Mouse (Mus musculus): ENCODE results near the gene Hoxc9.

The Hoxc9 gene

DNA sequence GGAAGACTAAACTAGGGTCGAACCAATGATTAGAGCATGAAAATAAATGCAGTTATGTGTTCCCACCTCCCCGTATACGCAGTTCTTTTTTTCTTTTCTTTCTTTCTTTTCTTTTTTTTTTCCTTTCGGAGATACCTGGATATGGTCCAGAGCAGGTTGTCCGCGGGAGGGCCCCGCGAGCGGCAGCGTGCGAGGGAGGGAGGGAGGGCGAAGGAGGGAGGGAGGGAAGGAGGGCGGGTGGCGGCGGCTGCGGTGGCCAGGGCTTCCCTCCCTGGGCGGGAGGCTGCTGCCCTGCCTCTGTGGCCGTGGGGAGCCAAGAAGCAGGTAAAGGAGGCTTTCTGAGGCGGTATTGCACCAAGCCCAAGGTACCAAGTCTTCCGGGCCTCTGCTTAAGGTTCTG, at the start of gene Hoxc9:
Hoxc9 (plus strand) TSS at position 269 of the 400 bp plus-strand sequence.
- DNase-seq (ENCODE audit: low read depth, low spot score) = peak; percentile 54

DNA sequence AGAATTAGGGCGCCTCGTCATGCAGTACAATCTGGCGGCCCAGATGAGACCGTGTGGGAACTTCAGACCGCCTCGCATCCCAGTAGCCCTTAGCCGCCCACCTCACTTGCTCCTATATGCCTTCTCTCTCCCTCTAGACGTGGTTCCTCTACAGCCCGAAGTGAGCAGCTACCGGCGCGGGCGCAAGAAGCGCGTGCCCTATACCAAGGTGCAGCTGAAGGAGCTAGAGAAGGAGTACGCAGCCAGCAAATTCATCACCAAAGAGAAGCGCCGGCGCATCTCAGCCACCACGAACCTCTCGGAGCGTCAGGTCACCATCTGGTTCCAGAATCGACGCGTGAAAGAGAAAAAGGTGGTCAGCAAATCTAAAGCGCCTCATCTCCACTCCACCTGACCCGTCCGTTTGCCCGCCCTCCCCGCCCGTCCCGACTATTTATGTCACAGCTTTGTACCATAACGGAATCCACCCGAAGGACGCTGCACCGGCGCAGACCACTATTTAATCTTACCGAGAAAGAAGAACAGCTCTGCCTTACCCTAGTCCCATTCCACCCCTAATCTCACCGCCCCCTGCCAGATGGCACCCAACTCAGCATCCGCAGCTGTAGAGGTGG, 49.1 kb upstream of the Hoxc9 start:
- DNase-seq (ENCODE audit: low read depth, low spot score) = peak; percentile 33

DNA sequence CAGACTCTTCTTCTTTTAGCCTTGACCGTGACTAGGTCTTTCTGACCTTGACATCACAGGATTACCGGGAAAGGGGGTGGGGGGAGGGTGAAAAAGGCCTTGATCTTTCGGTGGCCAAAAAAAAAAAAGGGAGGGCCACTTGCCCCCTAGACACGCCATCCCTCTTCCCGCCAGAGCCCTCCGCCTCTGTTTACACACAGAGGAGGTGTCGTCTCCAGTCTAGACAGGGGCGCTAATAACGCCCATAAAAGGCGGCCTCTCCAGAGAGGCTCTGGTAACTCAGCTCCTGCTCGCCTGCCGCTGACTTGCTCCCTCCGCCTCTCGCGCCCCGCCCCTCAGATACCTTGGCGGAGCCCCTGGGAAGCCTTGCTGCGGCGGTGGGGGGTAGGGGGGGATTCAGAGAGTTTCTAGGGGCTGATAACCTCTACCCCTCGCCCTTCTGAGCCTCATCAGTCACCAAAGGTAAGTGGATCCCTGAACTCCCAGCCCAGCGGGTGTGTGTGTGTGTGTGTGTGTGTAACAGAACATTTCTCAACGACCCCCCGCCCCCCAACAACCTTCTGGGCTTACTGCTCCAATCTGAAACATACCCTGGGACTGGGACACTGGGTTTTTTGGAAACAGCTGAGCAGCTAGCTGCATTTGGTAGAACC, 44.4 kb upstream of the Hoxc9 start:
- DNase-seq (ENCODE audit: low read depth, low spot score) = peak; percentile 98

DNA sequence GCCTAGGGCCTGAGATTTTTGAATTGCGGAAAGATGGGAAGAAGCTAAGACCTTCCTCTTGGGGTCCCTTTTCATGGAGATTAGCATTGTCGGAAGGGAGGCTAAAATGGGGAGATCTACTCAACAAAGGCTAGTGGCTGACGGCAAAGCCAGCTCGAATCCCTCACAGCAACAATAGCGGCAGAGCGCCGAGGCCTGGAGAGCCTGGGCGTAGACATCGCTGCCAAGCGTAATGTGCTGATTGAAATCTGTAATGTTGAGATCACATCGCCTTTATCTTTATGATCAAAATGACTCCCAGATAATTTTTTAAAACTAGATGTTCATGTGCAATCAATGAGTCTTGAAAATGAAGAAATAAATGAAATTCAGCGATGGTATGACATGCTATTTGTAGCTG, 41.8 kb upstream of the Hoxc9 start:
- peak; percentile 44 for DNase-seq (ENCODE audit: low read depth, low spot score)

DNA sequence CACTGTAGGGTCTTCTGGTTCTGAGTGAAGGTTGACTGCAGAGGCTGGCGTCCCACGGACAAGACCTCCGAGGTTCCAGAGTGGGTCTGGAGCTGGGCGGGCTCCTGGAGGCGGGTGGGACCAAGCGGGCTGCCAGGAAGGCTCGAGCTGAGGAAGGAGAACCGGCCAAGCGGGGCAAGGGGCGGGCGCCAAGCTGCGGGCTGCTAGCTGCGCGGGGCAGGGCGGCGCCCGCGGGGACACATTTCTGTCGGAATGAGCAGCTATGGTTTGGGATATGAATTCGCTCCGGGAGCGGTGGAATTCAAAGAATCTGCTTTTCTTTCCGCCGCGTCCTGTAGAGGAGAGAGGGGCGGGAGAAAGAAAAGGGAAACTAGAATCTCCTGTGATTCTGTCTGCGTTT, 41.3 kb upstream of the Hoxc9 start:
- peak; percentile 82 for DNase-seq (ENCODE audit: low read depth, low spot score)

DNA sequence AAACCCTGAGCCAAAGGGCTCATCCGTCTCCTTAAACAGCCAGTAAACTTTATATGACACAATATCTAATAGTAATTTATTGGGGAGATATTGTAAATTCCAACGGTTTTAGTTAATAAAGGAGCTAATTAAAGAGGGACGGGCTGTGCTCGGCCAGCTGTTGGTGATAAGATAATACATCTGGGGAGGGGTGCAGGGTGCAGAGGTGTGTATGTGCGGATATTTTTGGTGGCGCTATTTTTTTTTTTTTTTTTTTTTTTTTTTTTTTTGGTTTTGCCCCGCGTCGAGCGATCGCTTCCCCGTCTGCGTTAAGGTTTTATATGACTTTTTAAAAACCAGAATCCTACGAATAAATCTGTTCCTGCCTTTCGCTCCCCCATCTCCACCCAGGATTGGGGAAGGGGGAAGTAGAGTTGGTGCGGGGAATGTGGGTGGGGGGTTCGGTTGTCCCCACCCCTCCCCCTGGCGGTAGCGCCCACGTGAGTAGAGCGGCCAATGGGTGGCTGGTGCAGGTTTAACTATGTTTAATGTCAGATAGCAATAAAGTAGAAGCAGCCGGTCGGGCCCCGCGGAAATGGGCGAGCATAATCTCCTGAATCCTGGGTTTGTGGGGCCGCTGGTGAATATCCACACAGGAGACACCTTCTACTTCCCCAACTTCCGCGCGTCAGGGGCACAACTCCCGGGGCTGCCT, 39.8 kb upstream of the Hoxc9 start, which contains the start of gene Hoxc12:
Hoxc12 (plus strand) TSS at position 479 of the 694 bp plus-strand sequence.
- DNase-seq (ENCODE audit: low read depth, low spot score) = peak; percentile 69

DNA sequence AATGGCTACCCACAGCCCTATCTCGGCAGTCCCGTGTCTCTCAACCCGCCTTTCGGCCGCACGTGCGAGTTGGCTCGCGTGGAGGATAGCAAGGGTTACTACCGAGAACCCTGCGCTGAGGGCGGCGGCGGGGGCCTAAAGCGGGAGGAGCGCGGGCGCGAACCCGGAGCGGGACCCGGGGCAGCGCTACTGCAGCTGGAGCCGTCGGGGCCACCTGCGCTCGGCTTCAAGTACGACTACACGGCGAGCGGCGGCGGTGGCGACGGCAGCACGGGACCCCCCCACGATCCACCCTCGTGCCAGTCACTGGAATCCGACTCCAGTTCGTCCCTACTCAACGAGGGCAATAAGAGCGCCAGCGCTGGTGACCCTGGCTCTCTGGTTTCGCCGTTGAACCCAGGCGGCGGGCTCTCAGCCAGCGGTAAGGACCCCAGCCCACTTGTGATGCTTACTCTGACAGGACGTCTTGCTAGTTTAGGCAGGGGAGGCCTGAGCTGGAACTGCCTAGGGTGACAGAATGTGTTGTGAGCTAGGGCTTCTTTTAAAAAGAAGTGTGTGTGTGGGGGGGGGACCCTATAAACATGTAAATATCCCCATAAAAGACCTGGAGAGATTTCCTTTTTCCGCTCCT, 39.1 kb upstream of the Hoxc9 start:
- DNase-seq (ENCODE audit: low read depth, low spot score) = peak; percentile 51

DNA sequence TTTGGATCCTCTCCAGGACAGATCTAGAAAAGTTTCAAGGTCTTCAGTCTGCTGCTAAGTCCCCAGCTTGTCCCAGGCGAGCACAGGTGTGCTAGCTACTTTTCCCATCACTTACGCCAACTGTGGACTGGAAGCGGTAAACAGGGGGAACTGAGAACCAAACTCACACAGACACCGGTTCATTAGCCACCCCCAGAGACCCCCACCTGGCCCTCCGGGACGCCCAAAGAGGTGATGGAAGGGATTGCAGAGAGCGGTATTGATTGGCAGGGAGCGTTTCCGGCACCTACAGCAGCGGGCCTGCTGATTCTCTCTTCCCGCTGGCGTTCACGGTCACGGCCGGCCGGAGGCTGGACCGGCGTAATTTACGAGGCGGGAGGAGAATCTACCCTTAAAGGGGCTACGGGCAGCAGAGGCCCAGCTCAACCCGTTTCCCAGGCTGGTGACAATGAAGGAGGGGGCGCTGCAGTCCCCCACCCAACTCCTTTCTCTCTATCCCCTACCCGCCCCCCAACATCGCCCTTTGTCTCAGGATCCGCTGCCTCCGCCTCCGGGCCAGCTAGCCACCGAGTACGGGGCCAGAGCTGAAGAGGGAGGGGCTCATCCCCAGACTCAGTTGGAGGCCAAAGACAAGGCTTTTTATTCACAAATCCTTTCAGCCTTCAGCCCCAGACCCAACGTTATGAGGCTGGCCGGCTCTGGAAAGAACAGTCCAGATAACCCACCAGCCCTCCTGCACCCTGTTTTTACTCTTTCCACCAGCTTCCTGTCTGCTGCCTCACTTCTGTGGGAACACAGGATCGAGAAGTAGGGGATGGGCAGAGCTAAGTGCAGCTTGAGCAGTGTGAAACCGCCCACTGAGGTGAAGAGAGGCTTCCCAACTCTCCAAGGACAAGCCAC, 36.7 kb upstream of the Hoxc9 start:
- peak; percentile 59 for DNase-seq (ENCODE audit: low read depth, low spot score)

DNA sequence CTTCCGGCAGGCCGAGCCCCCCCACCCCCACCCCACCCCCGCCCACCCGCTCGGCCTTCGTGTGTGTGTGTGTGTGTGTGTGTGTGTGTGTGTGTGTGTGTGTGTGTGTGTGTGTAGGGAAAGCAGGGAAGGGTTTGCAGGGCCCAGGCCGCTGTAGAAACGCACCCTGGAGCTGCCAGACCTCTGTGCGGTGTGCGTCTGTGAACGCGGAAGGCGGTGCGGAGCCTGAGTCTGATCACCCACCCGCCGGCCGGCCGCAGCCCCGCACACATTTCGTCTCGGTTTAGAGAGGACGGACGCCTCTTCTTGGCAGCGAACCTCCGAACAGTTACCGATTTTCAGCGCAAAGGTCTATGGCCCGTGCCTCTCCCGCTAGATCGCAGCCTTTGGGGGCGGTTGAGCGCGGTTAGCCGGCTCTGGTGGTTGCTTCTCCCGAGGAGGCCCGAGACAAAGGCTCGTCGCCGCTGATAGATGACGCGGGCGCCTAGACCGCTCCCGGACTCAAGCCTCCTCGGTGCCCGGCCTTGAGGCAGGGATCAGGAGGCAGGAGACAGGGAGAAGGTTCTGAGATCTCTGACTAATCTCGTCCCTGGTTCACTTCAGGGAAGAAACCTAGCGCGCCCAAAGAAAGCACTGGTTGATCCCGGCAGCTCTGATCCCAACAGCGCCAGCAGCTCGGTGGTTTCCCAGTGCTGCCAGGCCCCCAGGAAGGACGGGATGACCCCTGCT, 33.3 kb upstream of the Hoxc9 start:
- DNase-seq (ENCODE audit: low read depth, low spot score) = peak; percentile 75

DNA sequence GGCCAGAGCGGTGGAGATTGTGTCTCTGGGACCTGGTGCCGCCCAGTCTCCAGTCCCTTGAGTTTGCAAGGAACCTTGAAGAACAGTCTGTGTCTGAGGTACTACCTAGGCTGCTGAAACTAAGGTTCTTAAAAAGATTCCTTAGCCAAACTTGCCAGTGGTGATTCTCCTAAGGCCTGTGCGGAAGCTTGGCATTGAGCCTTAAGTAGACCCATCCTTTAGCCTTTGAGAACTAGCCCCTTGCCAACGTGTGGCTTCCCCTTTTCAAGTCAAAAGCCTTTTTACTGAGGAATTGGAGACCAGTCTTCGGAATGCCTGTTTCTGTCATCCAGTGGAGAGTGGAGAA, 32.8 kb upstream of the Hoxc9 start:
- DNase-seq (ENCODE audit: low read depth, low spot score) = no peak

DNA sequence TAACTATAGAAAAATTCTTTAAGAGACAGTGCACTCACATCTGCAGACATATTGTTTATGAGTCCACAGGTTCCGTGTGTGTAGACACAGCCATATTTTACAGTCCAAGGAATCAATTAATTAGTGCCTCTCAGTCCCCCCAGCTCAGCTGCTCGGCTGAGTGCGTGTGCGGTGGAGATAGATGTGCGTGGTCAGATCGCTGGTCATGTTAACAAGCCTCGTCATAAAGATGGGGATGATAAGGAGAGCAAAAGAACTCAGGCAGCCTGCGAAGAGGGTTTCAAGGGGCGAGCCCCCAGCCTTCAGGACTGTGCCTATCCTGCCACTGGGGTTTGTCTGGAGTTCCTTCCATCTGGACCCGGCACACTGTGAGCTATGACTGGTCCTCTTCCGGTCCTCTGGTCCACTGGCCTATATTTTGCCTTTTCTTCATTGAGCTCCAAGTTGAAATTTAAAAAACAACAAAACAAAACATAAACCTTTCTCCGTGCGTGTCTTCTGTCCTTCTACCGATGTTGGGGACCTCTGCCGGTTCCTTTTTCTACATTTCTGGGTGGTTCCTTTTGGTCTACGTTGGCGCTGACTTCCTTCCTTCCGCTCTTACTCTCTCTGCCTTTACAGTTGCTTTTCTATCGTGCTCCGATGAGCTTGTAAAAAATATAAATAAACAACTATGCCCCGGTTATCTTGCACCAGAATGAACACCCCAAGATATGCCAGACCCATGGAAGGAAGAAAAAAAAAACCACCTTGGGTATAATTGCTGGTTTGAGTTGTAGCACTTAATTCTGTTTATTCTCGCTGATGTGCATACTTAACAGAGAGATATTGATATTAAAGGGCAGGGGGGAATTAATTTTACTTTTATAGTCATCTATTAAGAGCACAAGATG, 30.8 kb upstream of the Hoxc9 start:
- DNase-seq (ENCODE audit: low read depth, low spot score) = no peak

DNA sequence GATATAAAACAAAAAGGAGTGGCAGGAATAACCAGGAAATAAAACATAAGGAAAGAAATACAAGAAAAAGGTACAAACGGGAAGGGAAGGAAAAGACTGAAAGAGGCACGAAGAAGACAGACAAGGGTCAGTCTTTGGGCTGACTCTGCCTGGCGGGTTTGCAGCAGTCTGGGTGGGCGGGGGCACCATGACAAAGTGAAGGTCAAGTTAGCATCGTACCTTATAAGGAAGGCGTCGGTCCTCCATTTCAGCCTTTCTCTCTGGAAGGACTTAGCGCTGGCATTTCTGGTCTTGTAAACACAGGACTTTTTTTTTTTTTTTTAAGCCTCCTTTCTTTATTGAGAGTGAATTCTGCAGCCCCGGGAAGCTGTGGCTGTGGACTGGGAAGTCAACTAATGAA, 29.0 kb upstream of the Hoxc9 start:
- DNase-seq (ENCODE audit: low read depth, low spot score) = peak; percentile 46

DNA sequence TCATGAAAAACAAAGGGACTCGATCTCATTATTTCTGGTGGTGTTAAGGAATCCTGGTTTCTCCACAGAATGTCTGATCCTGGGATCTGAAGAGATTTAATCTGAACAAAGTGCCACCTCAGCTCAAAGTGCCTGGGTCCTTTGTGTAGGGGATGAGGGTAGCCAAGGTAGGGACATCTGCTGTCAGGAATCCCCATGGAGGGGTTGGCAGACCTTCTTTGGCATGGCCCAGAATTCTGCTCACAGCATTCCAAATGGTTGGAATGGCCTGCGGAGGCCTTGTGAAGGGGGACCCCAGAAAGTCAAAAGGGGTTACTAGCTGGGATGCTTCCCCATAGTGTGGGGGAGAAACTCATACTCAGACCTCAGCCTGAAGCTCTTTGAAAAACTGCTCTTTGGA, 27.4 kb upstream of the Hoxc9 start:
- DNase-seq (ENCODE audit: low read depth, low spot score) = no peak

DNA sequence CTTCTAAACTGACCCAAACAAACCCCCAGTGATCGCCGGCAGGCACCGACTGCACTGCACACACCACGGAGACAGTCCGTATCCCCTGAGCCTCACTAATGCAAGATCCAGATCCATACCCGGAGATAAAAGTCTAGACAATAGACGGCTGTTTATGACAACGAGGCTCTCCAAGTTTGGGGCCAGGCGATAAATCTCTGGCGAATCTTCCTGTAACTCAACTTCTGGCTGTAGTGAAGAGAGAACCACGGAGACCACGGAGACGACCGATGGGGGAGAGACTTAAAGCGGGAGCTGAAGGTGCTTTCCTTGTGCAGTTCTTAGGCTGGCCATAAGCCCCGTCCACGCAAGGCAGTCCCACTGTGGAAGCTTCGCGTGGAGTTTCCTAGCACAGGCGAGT, 26.5 kb upstream of the Hoxc9 start:
- DNase-seq (ENCODE audit: low read depth, low spot score) = no peak

DNA sequence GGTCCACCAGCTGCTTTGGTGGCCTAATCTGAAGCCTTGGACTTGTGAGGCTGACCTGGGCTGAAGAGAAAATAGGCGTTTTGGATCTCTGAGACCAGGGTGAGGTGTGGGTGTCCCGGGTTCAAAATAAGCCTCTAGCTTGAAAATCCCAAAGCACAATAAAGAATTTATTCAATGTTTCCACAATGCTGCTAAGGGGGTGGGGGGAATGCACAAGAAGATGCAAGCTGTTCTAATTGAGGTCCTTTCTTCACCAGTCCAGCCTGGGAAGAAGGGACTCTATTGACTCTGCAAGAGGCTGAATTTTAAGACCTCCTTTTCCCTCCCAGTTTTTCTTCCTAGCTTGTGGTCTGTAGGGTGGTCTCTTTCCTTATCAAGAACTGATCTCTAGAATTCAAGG, 25.4 kb upstream of the Hoxc9 start:
- DNase-seq (ENCODE audit: low read depth, low spot score) = no peak

DNA sequence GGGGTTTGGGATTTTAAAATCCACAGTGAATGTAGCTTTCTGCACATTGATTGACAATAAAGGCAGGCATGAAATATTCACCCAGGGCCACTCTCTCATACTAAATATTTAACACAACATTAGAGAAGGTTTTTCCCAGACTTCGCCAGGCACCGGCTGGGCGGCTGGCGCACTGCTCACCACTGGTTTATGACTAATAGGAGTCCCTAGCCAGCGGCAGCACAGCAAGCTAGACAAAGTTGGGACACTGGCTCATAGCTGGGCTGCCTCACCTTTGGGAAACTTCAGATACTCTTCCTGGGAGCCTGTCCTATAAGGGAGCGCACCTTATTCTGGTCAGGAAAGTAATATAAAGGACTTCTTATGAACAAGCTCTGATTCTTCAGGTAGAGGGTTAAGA, 22.7 kb upstream of the Hoxc9 start:
- no peak for DNase-seq (ENCODE audit: low read depth, low spot score)

DNA sequence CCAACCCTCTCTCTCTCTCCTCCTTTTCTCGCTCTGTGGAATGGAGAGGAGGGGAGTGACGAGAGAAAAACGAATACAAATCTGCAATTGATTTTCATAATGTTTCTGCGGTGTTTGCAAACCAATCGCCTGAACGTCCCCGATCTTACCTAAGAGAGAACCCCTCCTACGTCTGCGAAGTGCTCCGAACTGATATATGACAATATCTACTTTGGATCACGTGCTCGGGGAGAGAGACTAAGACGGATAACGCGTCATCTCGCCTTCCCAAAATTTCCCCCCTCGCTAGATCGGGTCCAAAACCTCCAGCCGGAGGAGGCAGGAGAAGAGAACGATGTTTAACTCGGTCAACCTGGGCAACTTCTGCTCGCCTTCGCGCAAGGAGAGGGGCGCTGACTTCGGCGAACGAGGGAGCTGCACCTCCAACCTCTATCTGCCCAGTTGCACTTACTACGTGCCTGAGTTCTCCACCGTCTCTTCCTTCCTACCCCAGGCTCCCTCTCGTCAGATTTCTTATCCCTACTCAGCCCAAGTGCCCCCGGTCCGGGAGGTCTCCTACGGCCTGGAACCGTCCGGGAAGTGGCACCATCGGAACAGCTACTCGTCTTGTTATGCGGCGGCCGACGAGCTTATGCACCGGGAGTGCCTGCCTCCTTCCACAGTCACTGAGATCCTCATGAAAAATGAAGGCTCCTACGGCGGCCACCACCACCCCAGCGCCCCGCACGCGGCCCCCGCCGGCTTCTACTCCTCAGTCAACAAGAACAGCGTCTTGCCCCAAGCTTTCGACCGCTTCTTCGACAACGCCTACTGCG, 21.8 kb upstream of the Hoxc9 start, which contains the start of gene Hoxc11:
Hoxc11 (plus strand) TSS at position 236 of the 815 bp plus-strand sequence.
- peak; percentile 72 for DNase-seq (ENCODE audit: low read depth, low spot score)

DNA sequence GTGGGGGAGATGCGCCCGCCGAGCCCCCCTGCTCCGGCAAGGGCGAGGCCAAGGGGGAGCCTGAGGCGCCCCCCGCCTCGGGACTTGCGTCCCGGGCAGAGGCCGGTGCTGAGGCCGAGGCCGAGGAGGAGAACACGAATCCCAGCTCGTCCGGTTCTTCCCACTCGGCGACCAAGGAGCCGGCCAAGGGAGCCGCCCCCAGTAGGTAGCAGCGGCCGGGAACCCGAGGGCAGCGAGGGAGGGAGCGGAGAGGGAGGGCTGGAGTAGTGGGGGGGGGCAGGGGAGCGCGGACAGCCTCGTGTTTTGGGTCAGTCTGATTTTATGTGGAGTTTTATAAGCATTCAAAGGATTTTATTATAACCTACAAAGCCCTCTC, 21.2 kb upstream of the Hoxc9 start:
- peak; percentile 69 for DNase-seq (ENCODE audit: low read depth, low spot score)

All from ZHBTc4 (cell line).